Mouse (Mus musculus): ENCODE results near the gene Eomes.

- TF ChIP-seq POLR2A (IDR thresholded peaks at IDR 0.05; ENCODE audit: low read depth, low read length), result no peak
- no peak for TF ChIP-seq CTCF (IDR thresholded peaks at IDR 0.05; ENCODE audit: extremely low read depth, insufficient read depth, insufficient read length, insufficient replicate concordance)
Measured at GRCm38 (mm10) chr9:118492932-118493698, 15.1 kb downstream of the Eomes start.

Measured in spleen, adult 2 months (tissue).